Mouse (Mus musculus): Measurements from ENCODE around the gene Hist1h3f. TPM values are rescaled to one million over a fixed set of nuclear protein-coding genes. Genes with fewer than 3 reads are reported as not detected.

The Hist1h3f gene
- total and polyA plus RNA-seq, 2 experiments from 2014 or later: 0.21 to 239 TPM

DNA sequence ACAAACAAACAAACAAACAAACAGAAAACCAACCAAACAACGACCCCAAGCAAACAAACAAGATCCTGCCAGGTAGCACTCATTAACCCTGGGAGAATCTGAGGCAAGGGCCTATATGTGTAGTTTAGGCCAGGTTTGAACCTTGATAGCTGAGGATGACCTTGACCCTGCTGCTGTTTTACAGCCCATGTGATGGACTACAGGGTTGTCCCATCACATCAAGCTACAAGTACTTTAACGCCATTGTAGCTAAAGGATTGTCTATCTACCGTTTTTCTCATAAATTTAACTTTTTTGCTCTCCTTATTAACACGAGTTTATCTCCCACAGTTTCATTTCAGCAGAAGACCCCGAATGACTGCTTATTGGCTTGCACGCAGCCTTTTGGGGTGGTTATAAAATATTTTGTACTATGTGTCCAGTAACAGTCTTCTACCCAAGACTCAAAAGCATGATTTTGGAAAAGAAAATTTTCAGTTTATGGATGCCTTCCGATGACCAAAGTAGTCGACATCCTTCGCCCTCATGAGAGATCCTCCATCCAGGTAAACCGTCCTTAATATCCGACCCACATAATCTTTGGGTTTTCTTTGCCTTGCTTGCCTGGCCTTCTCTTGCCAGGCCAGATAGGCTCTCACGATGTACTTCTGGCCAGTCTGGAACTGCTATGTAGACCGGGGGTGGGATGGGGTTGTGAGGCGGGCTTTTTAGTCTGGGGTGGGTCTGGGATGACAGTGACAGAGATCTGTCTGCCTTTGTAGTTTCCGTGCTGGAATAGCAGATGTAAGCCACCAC is 27.8 kb upstream of the Hist1h3f start:
- H3K9me3 ChIP-seq (ENCODE audit: low read length): no peaks in the 10 kb centered on the region
- H3K4me3 ChIP-seq (ENCODE audit: low read depth, low read length): peak overlapping the region; percentile 47
- peak overlapping the region; percentile 72 for H3K4me2 ChIP-seq (ENCODE audit: low read depth, low read length, poor library complexity, severe bottlenecking)
- TF ChIP-seq CTCF (IDR thresholded peaks at IDR 0.05): no peak
- peak overlapping the region; percentile 50; the same call in 1 of the 2 replicates for H3K9ac ChIP-seq (replicated peaks; ENCODE audit: low read length, poor library complexity, severe bottlenecking)
- no peak overlapping the region for H3K27ac ChIP-seq (ENCODE audit: low read depth, low read length)
- peaks cover 5% of the 10 kb centered on the region; the same call in 1 of the 2 replicates for H3K4me1 ChIP-seq (ENCODE audit: insufficient read depth, low read length)
- DNase-seq (ENCODE audit: low spot score): no peak
- 56% methylated on average over 15 of the region's 15 CpGs for WGBS
- no peaks in the 10 kb centered on the region for H3K36me3 ChIP-seq (ENCODE audit: insufficient read depth, low read length)
- ATAC-seq (ENCODE audit: low FRiP score): no peak
- no peaks in the 10 kb centered on the region for H3K27me3 ChIP-seq (ENCODE audit: insufficient read depth, low read length)

DNA sequence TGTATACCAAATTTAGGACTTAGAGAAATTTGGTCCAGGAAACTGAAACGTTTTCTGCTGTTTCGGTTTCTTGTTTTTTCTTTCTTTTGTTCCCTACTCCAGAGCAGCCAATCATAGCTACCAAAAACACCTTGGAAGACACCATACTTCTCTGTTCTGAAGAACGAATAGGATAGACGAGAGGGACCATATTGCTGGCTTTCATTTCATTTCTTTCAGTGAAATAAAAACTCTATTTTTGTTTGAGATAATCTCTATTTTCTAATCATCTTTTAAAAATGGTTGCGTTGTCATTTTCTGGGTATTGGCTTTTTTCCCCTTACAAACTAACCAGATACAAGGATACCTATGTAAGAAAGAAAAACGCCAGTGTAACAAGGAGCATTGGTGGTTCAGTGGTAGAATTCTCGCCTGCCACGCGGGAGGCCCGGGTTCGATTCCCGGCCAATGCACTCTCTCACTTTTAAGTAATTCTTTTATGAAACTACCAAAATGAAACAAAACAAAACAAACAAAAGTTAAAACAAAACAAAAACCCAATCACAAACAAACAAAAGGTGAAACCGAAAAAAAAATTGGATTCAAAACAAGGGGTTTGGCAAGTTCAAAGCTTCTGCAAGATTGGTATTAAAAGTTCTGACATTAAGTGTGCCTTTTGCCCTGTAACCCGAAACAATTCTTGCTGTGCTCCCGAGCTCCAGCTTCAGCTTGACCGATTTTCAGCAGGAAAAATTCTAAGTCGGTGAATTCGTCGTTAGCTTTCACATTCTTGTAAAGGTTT is 26.8 kb upstream of the Hist1h3f start:
- H3K27ac ChIP-seq (ENCODE audit: low read depth, low read length): no peak overlapping the region
- peak overlapping the region; percentile 47 for H3K4me3 ChIP-seq (ENCODE audit: low read depth, low read length)
- peak overlapping the region; percentile 72 for H3K4me2 ChIP-seq (ENCODE audit: low read depth, low read length, poor library complexity, severe bottlenecking)
- no peaks in the 10 kb centered on the region for H3K9me3 ChIP-seq (ENCODE audit: low read length)
- under 1% methylated on average over 19 of the region's 19 CpGs for WGBS
- ATAC-seq (ENCODE audit: low FRiP score) (peak; percentile 74), DNase-seq (ENCODE audit: low spot score) (peak; percentile 81)
- no peaks in the 10 kb centered on the region for H3K36me3 ChIP-seq (ENCODE audit: insufficient read depth, low read length)
- no peaks in the 10 kb centered on the region for H3K27me3 ChIP-seq (ENCODE audit: insufficient read depth, low read length)
- no peak overlapping the region for H3K9ac ChIP-seq (replicated peaks; ENCODE audit: low read length, poor library complexity, severe bottlenecking)
- TF ChIP-seq CTCF (IDR thresholded peaks at IDR 0.05): no peak
- H3K4me1 ChIP-seq (ENCODE audit: insufficient read depth, low read length): peaks cover 5% of the 10 kb centered on the region; the same call in 1 of the 2 replicates

DNA sequence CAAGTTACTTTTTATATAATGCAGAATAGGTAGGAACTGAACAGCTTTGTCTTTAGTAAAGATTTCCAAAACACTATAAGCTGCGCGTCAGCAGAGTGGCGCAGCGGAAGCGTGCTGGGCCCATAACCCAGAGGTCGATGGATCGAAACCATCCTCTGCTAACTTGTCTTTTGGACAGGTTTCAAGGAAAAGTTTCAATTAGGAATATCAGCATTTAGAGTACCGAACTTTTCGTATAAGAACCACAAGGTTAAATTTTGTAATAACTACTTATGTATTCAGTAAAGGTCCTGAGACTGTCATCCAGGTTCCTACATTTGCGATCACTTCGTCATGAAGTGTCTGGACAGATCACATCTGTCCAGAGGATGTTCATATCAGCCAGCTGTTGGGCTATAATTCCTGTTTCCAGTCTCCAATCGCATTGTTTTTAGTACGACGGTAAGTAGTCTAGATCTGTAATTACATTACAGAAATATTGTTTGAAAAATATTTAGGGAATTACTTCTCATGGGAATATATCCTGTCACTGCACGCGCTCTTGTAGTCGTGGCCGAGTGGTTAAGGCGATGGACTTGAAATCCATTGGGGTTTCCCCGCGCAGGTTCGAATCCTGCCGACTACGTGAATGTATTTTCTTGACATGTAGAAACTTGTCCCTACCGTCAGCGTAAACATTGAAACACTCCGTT is 26.1 kb upstream of the Hist1h3f start:
- DNase-seq (ENCODE audit: low spot score): peak; percentile 87
- H3K4me1 ChIP-seq (ENCODE audit: insufficient read depth, low read length): peaks cover 5% of the 10 kb centered on the region; the same call in 1 of the 2 replicates
- TF ChIP-seq CTCF (IDR thresholded peaks at IDR 0.05): no peak
- WGBS: under 1% methylated on average over 27 of the region's 27 CpGs
- no peak overlapping the region for H3K9ac ChIP-seq (replicated peaks; ENCODE audit: low read length, poor library complexity, severe bottlenecking)
- peak; percentile 92 for ATAC-seq (ENCODE audit: low FRiP score)
- H3K4me3 ChIP-seq (ENCODE audit: low read depth, low read length): peak overlapping the region; percentile 47
- no peak overlapping the region for H3K27ac ChIP-seq (ENCODE audit: low read depth, low read length)
- H3K27me3 ChIP-seq (ENCODE audit: insufficient read depth, low read length): no peaks in the 10 kb centered on the region
- H3K9me3 ChIP-seq (ENCODE audit: low read length): no peaks in the 10 kb centered on the region
- H3K36me3 ChIP-seq (ENCODE audit: insufficient read depth, low read length): no peaks in the 10 kb centered on the region
- H3K4me2 ChIP-seq (ENCODE audit: low read depth, low read length, poor library complexity, severe bottlenecking): peak overlapping the region; percentile 72

DNA sequence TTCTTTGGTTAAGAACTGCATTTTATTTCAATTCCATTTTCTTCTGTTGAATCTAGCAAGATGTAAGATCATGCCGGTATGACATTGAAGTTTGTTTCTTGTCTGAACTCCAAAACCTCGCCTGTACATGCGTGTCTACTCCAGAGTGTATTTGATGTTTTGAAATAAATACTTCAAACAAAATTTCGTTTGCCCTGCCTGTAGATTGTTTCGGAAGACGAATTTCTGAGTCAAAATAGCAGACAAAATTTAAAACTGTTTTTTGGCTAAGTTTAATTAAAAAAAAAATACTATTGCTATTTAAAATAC is 25.6 kb upstream of the Hist1h3f start:
- TF ChIP-seq CTCF (IDR thresholded peaks at IDR 0.05): no peak
- Histone ChIP-seq H3K27me3 (ENCODE audit: insufficient read depth, low read length) (no peaks in the 10 kb centered on the region), H3K4me3 (ENCODE audit: low read depth, low read length) (peak overlapping the region; percentile 47), H3K36me3 (ENCODE audit: insufficient read depth, low read length) (no peaks in the 10 kb centered on the region), H3K9me3 (ENCODE audit: low read length) (no peaks in the 10 kb centered on the region), H3K4me2 (ENCODE audit: low read depth, low read length, poor library complexity, severe bottlenecking) (peak overlapping the region; percentile 72), H3K4me1 (ENCODE audit: insufficient read depth, low read length) (peaks cover 5% of the 10 kb centered on the region; the same call in 1 of the 2 replicates), H3K27ac (ENCODE audit: low read depth, low read length) (no peak overlapping the region), H3K9ac (replicated peaks; ENCODE audit: low read length, poor library complexity, severe bottlenecking) (no peak overlapping the region)
- WGBS: 1% methylated on average over 6 of the region's 6 CpGs
- no peak for ATAC-seq (ENCODE audit: low FRiP score)
- DNase-seq (ENCODE audit: low spot score): no peak

DNA sequence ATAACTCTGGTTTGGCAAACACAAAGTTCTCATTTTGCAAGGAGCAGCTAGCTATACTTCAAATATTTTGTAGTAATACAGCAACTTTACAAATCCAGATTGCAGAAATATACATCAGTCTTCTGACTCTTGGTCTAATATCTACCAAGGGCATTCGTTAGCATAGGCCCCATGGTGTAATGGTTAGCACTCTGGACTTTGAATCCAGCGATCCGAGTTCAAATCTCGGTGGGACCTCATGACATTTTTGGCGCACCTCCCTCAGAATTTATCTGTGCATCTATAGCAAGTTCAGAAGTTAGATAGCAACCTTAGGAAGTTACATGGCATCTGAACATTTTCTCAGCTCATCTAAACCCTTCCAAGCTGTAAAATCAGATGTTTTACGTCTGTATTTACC is 25.0 kb upstream of the Hist1h3f start:
- DNase-seq (ENCODE audit: low spot score) (peak; percentile 81), ATAC-seq (ENCODE audit: low FRiP score) (0 out of 2 replicates have a peak, but pooled peaks have one; percentile 32)
- Histone ChIP-seq H3K36me3 (ENCODE audit: insufficient read depth, low read length) (no peaks in the 10 kb centered on the region), H3K27ac (ENCODE audit: low read depth, low read length) (no peak overlapping the region), H3K9ac (replicated peaks; ENCODE audit: low read length, poor library complexity, severe bottlenecking) (no peak overlapping the region), H3K9me3 (ENCODE audit: low read length) (no peaks in the 10 kb centered on the region), H3K4me3 (ENCODE audit: low read depth, low read length) (peak overlapping the region; percentile 47), H3K4me2 (ENCODE audit: low read depth, low read length, poor library complexity, severe bottlenecking) (peak overlapping the region; percentile 72), H3K4me1 (ENCODE audit: insufficient read depth, low read length) (peaks cover 5% of the 10 kb centered on the region; the same call in 1 of the 2 replicates), H3K27me3 (ENCODE audit: insufficient read depth, low read length) (no peaks in the 10 kb centered on the region)
- WGBS: 0% methylated on average over 6 of the region's 6 CpGs
- TF ChIP-seq CTCF (IDR thresholded peaks at IDR 0.05): no peak
